Mouse (Mus musculus): ENCODE measurements around the gene Ssh3.

Ssh3 gene

GRCm38 (mm10) chr19:4268566-4269361 is at the start of gene Ssh3:
TSS of gene Ssh3 (minus strand) at chr19:4269180.
- in situ Hi-C loops (cut with MboI; ENCODE audit: low pct_unique_long_range_greater_than_20kb in 1 of 2, low sequenced_read_pairs in 2 of 2, unreplicated experiment in 1 of 2): no loop called here

DNA sequence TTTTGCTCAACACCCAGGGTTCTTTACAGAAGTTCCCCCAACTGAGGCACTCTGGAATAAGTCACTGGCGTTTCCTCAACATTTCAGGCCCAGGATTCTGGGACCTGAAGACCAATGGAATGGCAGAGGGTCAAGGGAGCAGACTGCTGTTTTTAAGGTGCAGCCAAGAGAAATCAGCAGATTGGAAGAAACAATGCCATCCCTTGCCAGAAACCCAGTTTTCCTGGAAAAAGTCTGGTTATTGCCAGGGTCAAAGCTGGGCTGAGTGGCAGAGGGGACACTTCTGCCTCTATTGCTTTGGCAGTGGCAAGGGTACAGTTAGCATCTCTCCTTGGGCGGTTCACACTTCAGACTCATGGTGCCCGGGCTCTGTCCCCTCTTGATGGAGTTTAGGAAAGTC is 48.2 kb upstream of the Ssh3 start:
- in situ Hi-C loops (cut with MboI; ENCODE audit: low pct_unique_long_range_greater_than_20kb in 1 of 2, low sequenced_read_pairs in 2 of 2, unreplicated experiment in 1 of 2): no loop called here

GRCm38 (mm10) chr19:4315223-4315944 is 46.4 kb upstream of the Ssh3 start:
- in situ Hi-C loops (cut with MboI; ENCODE audit: low pct_unique_long_range_greater_than_20kb in 1 of 2, low sequenced_read_pairs in 2 of 2, unreplicated experiment in 1 of 2): no loop called here

DNA sequence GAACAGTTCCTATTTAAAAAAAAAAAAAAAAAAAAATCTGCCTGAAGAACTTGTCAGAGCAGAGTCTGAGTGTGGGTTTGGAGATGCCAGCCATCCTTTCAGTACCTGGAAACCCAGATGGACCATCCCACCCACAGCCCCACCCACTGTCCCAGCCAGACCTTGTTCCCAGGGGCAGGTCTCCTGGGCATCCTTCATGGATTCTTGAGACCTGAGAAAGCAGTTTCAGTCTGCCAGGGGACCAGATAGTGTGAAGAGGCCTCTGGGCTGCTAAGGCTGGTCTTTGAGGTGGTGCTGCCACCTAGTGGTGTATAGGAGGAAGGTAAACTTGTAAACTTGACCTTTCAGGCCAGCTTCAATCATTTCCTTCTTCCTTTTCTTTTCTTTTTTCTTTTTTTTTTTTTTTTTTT is 40.8 kb upstream of the Ssh3 start:
- in situ Hi-C loops (cut with MboI; ENCODE audit: low pct_unique_long_range_greater_than_20kb in 1 of 2, low sequenced_read_pairs in 2 of 2, unreplicated experiment in 1 of 2): loop anchor here (5.0 kb wide), 1 partner anchor 52 kb away; no protein-coding TSS in a partner anchor

DNA sequence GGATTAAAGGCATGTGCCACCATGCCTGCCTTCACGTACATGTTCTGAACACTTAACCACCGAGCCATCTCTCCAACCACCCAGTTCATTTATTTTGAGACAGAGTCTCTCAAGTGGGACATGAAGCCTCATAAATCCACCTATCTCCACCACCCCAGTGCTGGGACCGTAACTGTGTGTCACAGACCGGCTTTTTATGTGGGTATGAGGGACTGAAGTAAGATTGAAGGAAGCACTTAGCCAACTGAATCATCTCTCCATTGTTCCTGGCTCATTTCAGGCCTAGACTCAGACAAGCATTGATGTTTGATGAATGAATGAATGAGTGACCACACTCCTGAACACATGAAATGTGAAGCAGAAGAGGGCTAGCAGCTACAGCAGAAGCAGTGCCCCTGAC is 40.3 kb upstream of the Ssh3 start:
- in situ Hi-C loops (cut with MboI; ENCODE audit: low pct_unique_long_range_greater_than_20kb in 1 of 2, low sequenced_read_pairs in 2 of 2, unreplicated experiment in 1 of 2): no loop called here

- in situ Hi-C loops (cut with MboI; ENCODE audit: low pct_unique_long_range_greater_than_20kb in 1 of 2, low sequenced_read_pairs in 2 of 2, unreplicated experiment in 1 of 2): no loop called here
Observed at GRCm38 (mm10) chr19:4306190-4306577, 37.2 kb upstream of the Ssh3 start, which contains the start of gene Grk2. TSS of gene Grk2 (minus strand) at chr19:4306222.

- in situ Hi-C loops (cut with MboI; ENCODE audit: low pct_unique_long_range_greater_than_20kb in 1 of 2, low sequenced_read_pairs in 2 of 2, unreplicated experiment in 1 of 2): no loop called here
Observed at GRCm38 (mm10) chr19:4305491-4306189, 36.7 kb upstream of the Ssh3 start.

- in situ Hi-C loops (cut with MboI; ENCODE audit: low pct_unique_long_range_greater_than_20kb in 1 of 2, low sequenced_read_pairs in 2 of 2, unreplicated experiment in 1 of 2): no loop called here
Observed at GRCm38 (mm10) chr19:4304871-4305321, 35.9 kb upstream of the Ssh3 start.

- in situ Hi-C loops (cut with MboI; ENCODE audit: low pct_unique_long_range_greater_than_20kb in 1 of 2, low sequenced_read_pairs in 2 of 2, unreplicated experiment in 1 of 2): no loop called here
Observed at GRCm38 (mm10) chr19:4304251-4304821, 35.4 kb upstream of the Ssh3 start.

DNA sequence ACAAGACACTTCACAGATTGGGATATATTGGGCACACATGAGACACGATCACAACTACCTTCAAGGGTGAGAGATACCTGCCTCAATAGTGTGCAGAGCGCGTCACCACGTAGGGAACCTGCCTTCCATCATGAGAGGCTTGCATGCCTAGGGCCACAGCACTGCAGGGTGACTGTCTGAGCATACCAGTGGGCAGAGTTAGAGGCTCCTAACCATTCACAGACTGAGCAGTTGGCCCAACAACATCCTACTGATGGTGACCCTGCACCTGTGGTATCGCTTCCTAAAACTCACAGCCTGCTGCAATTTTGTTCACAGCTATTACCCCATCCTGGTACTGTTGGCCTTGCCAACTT is 34.6 kb upstream of the Ssh3 start:
- in situ Hi-C loops (cut with MboI; ENCODE audit: low pct_unique_long_range_greater_than_20kb in 1 of 2, low sequenced_read_pairs in 2 of 2, unreplicated experiment in 1 of 2): no loop called here

- in situ Hi-C loops (cut with MboI; ENCODE audit: low pct_unique_long_range_greater_than_20kb in 1 of 2, low sequenced_read_pairs in 2 of 2, unreplicated experiment in 1 of 2): no loop called here
Observed at GRCm38 (mm10) chr19:4302936-4303639, 34.1 kb upstream of the Ssh3 start.

DNA sequence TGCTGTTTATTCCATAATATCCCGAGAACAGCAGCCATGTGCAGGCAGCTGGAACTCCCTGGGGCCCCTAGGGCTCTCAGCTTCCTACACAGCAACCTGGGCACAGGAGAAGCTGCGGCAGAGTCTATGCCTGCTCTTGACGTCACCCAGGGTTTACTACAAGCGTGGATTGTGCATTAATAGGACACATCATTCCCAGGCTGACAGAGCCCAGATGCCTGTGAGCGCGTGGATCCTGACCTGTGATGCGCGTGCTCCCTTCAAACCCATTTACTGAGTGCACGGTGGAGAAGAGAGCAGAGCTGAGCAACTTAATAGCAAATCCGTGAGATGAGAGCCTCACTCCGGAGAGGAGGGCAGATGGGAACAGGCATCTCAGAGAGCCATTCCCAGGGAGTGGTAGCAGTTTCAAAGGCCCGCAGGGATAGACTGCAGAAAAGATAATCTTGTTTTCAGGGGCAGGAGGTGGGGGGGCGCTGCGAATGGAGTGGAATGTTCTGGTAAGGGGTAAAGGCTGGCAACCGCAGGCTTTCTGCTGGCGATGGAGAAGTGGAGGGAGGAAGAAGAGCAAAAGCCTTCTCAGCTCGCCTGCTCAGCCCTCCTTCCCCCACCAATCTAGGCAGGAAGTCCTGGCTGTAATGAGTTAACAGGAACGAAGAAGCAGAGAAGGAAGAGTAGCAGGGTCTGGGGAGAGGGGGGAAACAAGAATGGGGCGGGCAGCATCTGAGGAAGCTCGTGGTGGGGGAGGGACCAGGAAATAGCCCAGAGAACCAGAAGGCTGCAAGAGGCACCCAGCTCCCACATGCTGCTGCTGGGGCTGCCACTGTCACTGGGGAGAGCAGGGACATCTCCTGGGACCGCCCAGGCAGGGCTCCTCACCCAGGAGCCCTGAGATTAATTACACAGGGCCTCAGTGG is 33.0 kb upstream of the Ssh3 start:
- in situ Hi-C loops (cut with MboI; ENCODE audit: low pct_unique_long_range_greater_than_20kb in 1 of 2, low sequenced_read_pairs in 2 of 2, unreplicated experiment in 1 of 2): no loop called here

GRCm38 (mm10) chr19:4300852-4301734 is 32.1 kb upstream of the Ssh3 start:
- in situ Hi-C loops (cut with MboI; ENCODE audit: low pct_unique_long_range_greater_than_20kb in 1 of 2, low sequenced_read_pairs in 2 of 2, unreplicated experiment in 1 of 2): no loop called here

DNA sequence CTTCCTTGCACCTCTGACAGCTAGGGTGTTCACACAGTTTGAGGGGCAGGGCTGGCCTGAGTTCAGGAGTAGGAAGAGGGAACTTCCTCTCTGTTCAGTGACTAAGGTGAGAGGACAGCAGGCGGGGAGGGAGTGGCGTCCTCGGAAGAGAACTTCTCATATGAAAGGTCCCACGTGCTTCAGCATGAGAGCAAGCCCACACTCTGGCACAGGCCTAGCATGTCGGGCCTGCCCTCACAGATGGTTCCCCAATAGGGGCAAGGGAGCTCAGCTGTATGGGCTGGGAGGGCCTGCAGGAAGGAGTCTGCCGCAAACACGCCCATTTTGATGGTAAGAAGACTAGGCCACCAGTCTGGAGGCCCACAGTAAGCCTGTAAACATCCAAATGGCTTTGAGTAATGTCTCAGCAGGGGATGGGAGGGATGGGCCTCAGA is 31.3 kb upstream of the Ssh3 start:
- in situ Hi-C loops (cut with MboI; ENCODE audit: low pct_unique_long_range_greater_than_20kb in 1 of 2, low sequenced_read_pairs in 2 of 2, unreplicated experiment in 1 of 2): no loop called here

DNA sequence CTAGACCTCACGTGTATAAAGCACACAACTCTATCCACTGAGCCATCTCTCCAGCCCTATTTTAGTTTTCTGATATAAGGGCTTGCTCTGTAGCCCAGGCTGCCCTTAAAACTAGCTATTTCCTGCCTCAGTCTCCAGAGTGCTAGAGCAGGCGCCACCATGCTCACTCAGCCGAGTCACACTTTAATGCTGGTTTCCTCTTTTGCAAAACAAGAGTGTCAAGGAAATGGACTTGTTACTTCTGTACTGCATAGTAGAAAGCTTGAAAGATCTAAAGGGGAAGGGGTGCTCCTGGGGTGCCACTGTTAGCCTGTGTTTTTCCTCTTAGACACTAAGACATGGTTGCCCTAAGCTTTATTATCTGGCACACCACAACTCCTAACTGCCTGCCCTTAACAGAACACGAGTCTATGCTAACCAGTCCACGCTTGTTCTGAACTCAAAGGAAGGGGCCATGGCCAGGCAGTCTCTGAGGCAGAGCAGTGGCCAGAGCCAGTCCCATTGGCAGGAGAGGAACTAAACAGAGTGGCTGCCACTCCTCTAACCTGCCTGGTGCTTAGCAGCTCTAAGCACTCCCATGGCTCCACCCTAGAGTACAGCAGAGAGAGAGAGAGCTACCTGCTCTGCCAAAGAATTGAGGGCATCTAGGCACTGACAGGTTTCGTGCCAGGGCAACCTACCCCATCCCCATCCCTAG is 30.7 kb upstream of the Ssh3 start:
- in situ Hi-C loops (cut with MboI; ENCODE audit: low pct_unique_long_range_greater_than_20kb in 1 of 2, low sequenced_read_pairs in 2 of 2, unreplicated experiment in 1 of 2): no loop called here

- in situ Hi-C loops (cut with MboI; ENCODE audit: low pct_unique_long_range_greater_than_20kb in 1 of 2, low sequenced_read_pairs in 2 of 2, unreplicated experiment in 1 of 2): no loop called here
Observed at GRCm38 (mm10) chr19:4299126-4299525, 30.1 kb upstream of the Ssh3 start.

All from mouse embryonic stem cell (cell line).